ENCODE assay signal across 21 mouse cellular contexts in the genomic region with DNA sequence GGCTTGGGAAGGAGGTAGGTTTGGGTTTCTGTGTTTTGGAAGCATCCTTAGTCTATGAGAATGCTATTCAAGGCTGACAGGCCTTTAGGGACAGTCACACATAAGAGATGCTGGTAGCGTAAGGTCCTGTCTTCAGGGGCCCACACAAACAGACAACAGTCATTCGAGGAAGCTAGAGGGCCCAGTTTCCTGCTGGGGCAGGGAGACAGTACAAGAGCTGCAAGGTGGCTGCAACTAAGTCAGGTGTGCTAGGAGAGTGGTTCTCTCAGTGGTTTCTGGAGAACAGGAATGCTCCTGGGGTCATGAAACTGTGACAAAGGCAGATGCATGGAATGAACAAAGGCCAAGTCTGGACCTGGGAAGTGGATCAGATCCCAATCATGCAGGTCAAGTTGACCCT.
DNase-seq lines count a peak whose midpoint lies in the region; ATAC-seq and TF ChIP-seq lines count a peak whose summit lies in the region.
"Had no signal": no experiment of that assay in that cellular context is flagged by ENCODE, and none has a peak within 500 bp of the region (broad histone marks: within the 10 kb centered on the region; RNA-seq: fewer than 3 reads in every experiment).

No protein-coding gene starts in this region.

- no peak overlapping the region for H3K9ac ChIP-seq in heart, embryonic 13.5 days
- H3K9ac ChIP-seq in heart, adult 2 months (ENCODE audit: low read depth, low read length) = no peak overlapping the region
- H3K9ac ChIP-seq in midbrain, embryonic 11.5 days (ENCODE audit: low read length) = no peak overlapping the region
- no peak overlapping the region for H3K9ac ChIP-seq in midbrain, embryonic 16.5 days (ENCODE audit: low read depth, low read length)
- no peak overlapping the region for H3K9ac ChIP-seq in midbrain, embryonic 15.5 days
- H3K9ac ChIP-seq: hindbrain, embryonic 14.5 days; limb, embryonic 15.5 days; lung, embryonic 15.5 days had no signal

- no peaks in the 10 kb centered on the region for H3K9me3 ChIP-seq in heart, embryonic 13.5 days
- H3K9me3 ChIP-seq in midbrain, embryonic 11.5 days (ENCODE audit: control insufficient read depth, low read length) = no peaks in the 10 kb centered on the region
- no peaks in the 10 kb centered on the region for H3K9me3 ChIP-seq in midbrain, embryonic 16.5 days (replicated peaks; ENCODE audit: control insufficient read depth, low read length, poor library complexity, severe bottlenecking)
- no peaks in the 10 kb centered on the region for H3K9me3 ChIP-seq in midbrain, embryonic 15.5 days
- H3K9me3 ChIP-seq: forebrain, embryonic 10.5 days; G1E; limb, embryonic 15.5 days; lung, embryonic 15.5 days had no signal

- peak overlapping the region; percentile 73 for H3K27ac ChIP-seq in heart, embryonic 13.5 days (replicated peaks)
- no peak overlapping the region for H3K27ac ChIP-seq in heart, adult 2 months
- no peak overlapping the region for H3K27ac ChIP-seq in midbrain, embryonic 11.5 days (ENCODE audit: low read depth, low read length)
- no peak overlapping the region for H3K27ac ChIP-seq in midbrain, embryonic 16.5 days (ENCODE audit: low read length)
- H3K27ac ChIP-seq in midbrain, embryonic 15.5 days = peak overlapping the region; percentile 57
- H3K27ac ChIP-seq: left cerebral cortex, adult 2 months; lung, embryonic 15.5 days; stomach, postnatal 0 days had no signal

- no peak for TF ChIP-seq POLR2A in heart, adult 2 months (IDR thresholded peaks at IDR 0.05; ENCODE audit: insufficient read depth, low read depth, low read length)

- no peaks in the 10 kb centered on the region for H3K27me3 ChIP-seq in heart, embryonic 13.5 days (replicated peaks)
- no peaks in the 10 kb centered on the region for H3K27me3 ChIP-seq in heart, adult 2 months (ENCODE audit: control insufficient read depth, insufficient read depth, low read length)
- H3K27me3 ChIP-seq in midbrain, embryonic 11.5 days (ENCODE audit: control insufficient read depth, insufficient read depth, low read length) = no peaks in the 10 kb centered on the region
- H3K27me3 ChIP-seq in midbrain, embryonic 16.5 days (ENCODE audit: control insufficient read depth, insufficient read depth, low read depth, low read length) = no peaks in the 10 kb centered on the region
- no peaks in the 10 kb centered on the region for H3K27me3 ChIP-seq in midbrain, embryonic 15.5 days (replicated peaks)
- H3K27me3 ChIP-seq: limb, embryonic 15.5 days; lung, embryonic 15.5 days had no signal

- intact Hi-C loops in heart, adult 2 months (cut with DNase I) = no loop called here

- TF ChIP-seq EP300 in heart, adult 2 months (IDR thresholded peaks at IDR 0.05; ENCODE audit: insufficient read depth, low read depth, low read length) = no peak

- H3K79me2 ChIP-seq in heart, adult 2 months (replicated peaks; ENCODE audit: control insufficient read depth, insufficient read depth, low read length) = no peaks in the 10 kb centered on the region

- WGBS in heart, embryonic 13.5 days = 82% methylated on average over 2 of the region's 2 CpGs
- WGBS in heart, adult 2 months = 80% methylated on average over 2 of the region's 2 CpGs
- 85% methylated on average over 2 of the region's 2 CpGs for WGBS in midbrain, embryonic 11.5 days
- WGBS in midbrain, embryonic 16.5 days = 87% methylated on average over 2 of the region's 2 CpGs
- WGBS in midbrain, embryonic 15.5 days = 87% methylated on average over 2 of the region's 2 CpGs

- no peak overlapping the region for H3K4me2 ChIP-seq in heart, embryonic 13.5 days
- no peak overlapping the region for H3K4me2 ChIP-seq in midbrain, embryonic 11.5 days
- no peak overlapping the region; the same call in 1 of the 2 replicates for H3K4me2 ChIP-seq in midbrain, embryonic 16.5 days (ENCODE audit: low read length)
- H3K4me2 ChIP-seq in midbrain, embryonic 15.5 days = no peak overlapping the region
- H3K4me2 ChIP-seq: hindbrain, embryonic 14.5 days; lung, embryonic 15.5 days had no signal

- ATAC-seq in heart, embryonic 13.5 days (ENCODE audit: extremely low read depth, insufficient number of reproducible peaks, low FRiP score, low TSS enrichment) = no peak
- ATAC-seq in midbrain, embryonic 11.5 days (ENCODE audit: low FRiP score) = no peak
- no peak for ATAC-seq in midbrain, embryonic 16.5 days
- ATAC-seq in midbrain, embryonic 15.5 days (replicated peaks) = no peak
- ATAC-seq: intestine, postnatal 0 days had no signal

- H3K4me3 ChIP-seq in heart, embryonic 13.5 days = no peak overlapping the region
- H3K4me3 ChIP-seq in heart, adult 2 months = no peak overlapping the region
- H3K4me3 ChIP-seq in midbrain, embryonic 11.5 days (ENCODE audit: low read depth, low read length) = no peak overlapping the region
- H3K4me3 ChIP-seq in midbrain, embryonic 16.5 days (ENCODE audit: low read depth, low read length) = no peak overlapping the region
- no peak overlapping the region for H3K4me3 ChIP-seq in midbrain, embryonic 15.5 days
- H3K4me3 ChIP-seq: forebrain, embryonic 10.5 days; left cerebral cortex, adult 2 months; limb, embryonic 15.5 days; lung, embryonic 15.5 days had no signal

- H3K4me1 ChIP-seq in heart, embryonic 13.5 days = peaks cover 38% of the 10 kb centered on the region
- no peaks in the 10 kb centered on the region; the same call in 1 of the 2 replicates for H3K4me1 ChIP-seq in heart, adult 2 months (ENCODE audit: control insufficient read depth, insufficient read depth, low read length)
- H3K4me1 ChIP-seq in midbrain, embryonic 11.5 days (ENCODE audit: control insufficient read depth, insufficient read depth, low read length) = peaks cover 19% of the 10 kb centered on the region
- peaks cover 21% of the 10 kb centered on the region for H3K4me1 ChIP-seq in midbrain, embryonic 16.5 days (ENCODE audit: control insufficient read depth, insufficient read depth, low read length)
- peaks cover 24% of the 10 kb centered on the region for H3K4me1 ChIP-seq in midbrain, embryonic 15.5 days

- TF ChIP-seq CTCF in heart, adult 2 months (IDR thresholded peaks at IDR 0.05) = no peak

- no peak for DNase-seq in heart, adult 2 months
- peak; percentile 69 for DNase-seq in midbrain, embryonic 11.5 days (ENCODE audit: low spot score, missing footprints)
- peak; percentile 60 for DNase-seq in thymus, postnatal 4 days
- DNase-seq in urinary bladder, adult 18-20 months (ENCODE audit: low spot score in 2 of 2) = no peak
- DNase-seq: adrenal gland, adult 2 months; B cell, adult 2 months; cerebellum, adult 11-12 months; gastrocnemius, postnatal 36 days; kidney, postnatal 10 days; spleen, adult 18-20 months had no signal

- no peaks in the 10 kb centered on the region for H3K36me3 ChIP-seq in heart, embryonic 13.5 days
- H3K36me3 ChIP-seq in heart, adult 2 months (ENCODE audit: control insufficient read depth, insufficient read depth, low read length) = no peaks in the 10 kb centered on the region
- no peaks in the 10 kb centered on the region for H3K36me3 ChIP-seq in midbrain, embryonic 11.5 days (ENCODE audit: control insufficient read depth, insufficient read depth, low read length)
- no peaks in the 10 kb centered on the region for H3K36me3 ChIP-seq in midbrain, embryonic 16.5 days (ENCODE audit: control insufficient read depth, insufficient read depth, low read length)
- H3K36me3 ChIP-seq in midbrain, embryonic 15.5 days (replicated peaks) = no peaks in the 10 kb centered on the region
- H3K36me3 ChIP-seq: forebrain, embryonic 10.5 days; G1E; limb, embryonic 15.5 days; lung, embryonic 15.5 days had no signal

Comparison
In these comparisons a context has a peak if more than half of its experiments do, and no peak if none do; other contexts are left out.
1. H3K27ac ChIP-seq: peak in heart, embryonic 13.5 days (single experiment) and midbrain, embryonic 15.5 days (single experiment); none in heart, adult 2 months (single experiment), midbrain, embryonic 11.5 days (single experiment) and midbrain, embryonic 16.5 days (single experiment).
2. DNase-seq: peak in midbrain, embryonic 11.5 days (single experiment) and thymus, postnatal 4 days (single experiment); none in heart, adult 2 months (0 of 2) and urinary bladder, adult 18-20 months (0 of 2).